Mouse (Mus musculus): ENCODE results near the gene Mutyh. TPM values are rescaled to one million over a fixed set of nuclear protein-coding genes. Genes with fewer than 3 reads are reported as not detected.

Mutyh gene
- polyA plus RNA-seq (2012; ENCODE audit: insufficient read depth, insufficient read length, missing spikeins): 2.0 and 4.9 TPM in 2 replicates

GRCm38 (mm10) chr4:116807197-116808129 lies at the start of gene Mutyh, which contains the start of gene Toe1:
Gene Mutyh, plus strand, starts transcription at chr4:116807723.
Gene Toe1, minus strand, starts transcription at chr4:116807640.
- TF ChIP-seq CTCF (IDR thresholded peaks at IDR 0.05; ENCODE audit: low read depth, low read length): no peak
- 0 out of 2 replicates have a peak, but pooled peaks have one; percentile 12 for TF ChIP-seq POLR2A (IDR thresholded peaks at IDR 0.05; ENCODE audit: borderline replicate concordance, low read depth, low read length)
- peaks cover 6% of the 10 kb centered on the region for H3K4me1 ChIP-seq (ENCODE audit: control insufficient read depth, insufficient read depth, low read length)
- H3K27ac ChIP-seq (ENCODE audit: insufficient read depth, low read depth, low read length): peak within 1 kb of the TSS; percentile 77
- H3K4me3 ChIP-seq (ENCODE audit: insufficient read depth, low read length): peak within 1 kb of the TSS; percentile 98

DNA sequence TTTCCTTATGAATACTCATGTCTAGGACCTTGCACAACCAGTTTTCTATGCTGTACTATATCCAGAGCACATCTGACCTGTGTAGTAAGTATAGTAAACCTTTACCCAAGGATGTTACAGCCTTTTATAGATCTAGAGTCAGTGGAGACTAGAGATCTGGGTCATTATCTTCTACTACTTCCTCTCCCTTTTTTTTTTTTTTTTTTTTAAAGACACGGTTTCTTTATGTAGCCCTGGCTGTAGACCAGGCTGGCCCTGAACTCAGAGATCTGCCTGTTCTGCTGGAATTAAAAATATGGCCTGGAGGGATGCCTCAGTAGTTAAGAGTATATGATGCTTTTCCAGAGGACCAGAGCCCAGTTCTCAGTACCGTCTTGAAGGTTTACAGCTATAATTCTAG lies 45.6 kb upstream of the Mutyh start:
- Histone ChIP-seq H3K4me3 (ENCODE audit: insufficient read depth, low read length) (no peak overlapping the region), H3K4me1 (ENCODE audit: control insufficient read depth, insufficient read depth, low read length) (no peaks in the 10 kb centered on the region), H3K27ac (ENCODE audit: insufficient read depth, low read depth, low read length) (no peak overlapping the region)
- TF ChIP-seq POLR2A (IDR thresholded peaks at IDR 0.05; ENCODE audit: borderline replicate concordance, low read depth, low read length): no peak
- TF ChIP-seq CTCF (IDR thresholded peaks at IDR 0.05; ENCODE audit: low read depth, low read length): no peak

GRCm38 (mm10) chr4:116764001-116764400 lies 43.5 kb upstream of the Mutyh start:
- Histone ChIP-seq H3K4me1 (ENCODE audit: control insufficient read depth, insufficient read depth, low read length) (no peaks in the 10 kb centered on the region; the same call in 1 of the 2 replicates), H3K4me3 (ENCODE audit: insufficient read depth, low read length) (no peak overlapping the region), H3K27ac (ENCODE audit: insufficient read depth, low read depth, low read length) (no peak overlapping the region)
- TF ChIP-seq POLR2A (IDR thresholded peaks at IDR 0.05; ENCODE audit: borderline replicate concordance, low read depth, low read length): no peak
- no peak for TF ChIP-seq CTCF (IDR thresholded peaks at IDR 0.05; ENCODE audit: low read depth, low read length)

DNA sequence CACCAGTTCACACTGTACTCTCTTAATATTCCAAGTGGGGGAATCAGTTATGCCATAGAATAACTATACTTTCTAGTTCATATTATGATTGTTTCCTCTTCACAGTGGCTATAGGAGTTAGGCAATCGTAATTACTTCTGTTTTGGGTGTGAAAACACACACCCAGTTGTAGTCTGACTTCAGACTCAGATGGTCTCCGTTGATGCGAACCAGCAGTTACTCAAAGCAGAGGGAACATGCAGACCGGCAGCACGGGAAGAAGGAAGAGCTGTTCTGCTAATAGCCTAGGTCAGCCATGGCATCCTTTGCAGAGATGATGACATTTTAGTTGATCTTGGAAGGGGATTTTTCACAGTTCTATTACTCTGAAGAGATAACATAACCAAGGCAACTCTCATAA lies 39.0 kb upstream of the Mutyh start:
- Histone ChIP-seq H3K4me1 (ENCODE audit: control insufficient read depth, insufficient read depth, low read length) (no peaks in the 10 kb centered on the region; the same call in 1 of the 2 replicates), H3K4me3 (ENCODE audit: insufficient read depth, low read length) (no peak overlapping the region), H3K27ac (ENCODE audit: insufficient read depth, low read depth, low read length) (no peak overlapping the region)
- no peak for TF ChIP-seq CTCF (IDR thresholded peaks at IDR 0.05; ENCODE audit: low read depth, low read length)
- TF ChIP-seq POLR2A (IDR thresholded peaks at IDR 0.05; ENCODE audit: borderline replicate concordance, low read depth, low read length): no peak

- no peak overlapping the region for H3K4me3 ChIP-seq (ENCODE audit: insufficient read depth, low read length)
- H3K4me1 ChIP-seq (ENCODE audit: control insufficient read depth, insufficient read depth, low read length): no peaks in the 10 kb centered on the region; the same call in 1 of the 2 replicates
- TF ChIP-seq CTCF (IDR thresholded peaks at IDR 0.05; ENCODE audit: low read depth, low read length) (no peak), POLR2A (IDR thresholded peaks at IDR 0.05; ENCODE audit: borderline replicate concordance, low read depth, low read length) (no peak)
- H3K27ac ChIP-seq (ENCODE audit: insufficient read depth, low read depth, low read length): no peak overlapping the region
Measured at GRCm38 (mm10) chr4:116769060-116769459, 38.5 kb upstream of the Mutyh start.

DNA sequence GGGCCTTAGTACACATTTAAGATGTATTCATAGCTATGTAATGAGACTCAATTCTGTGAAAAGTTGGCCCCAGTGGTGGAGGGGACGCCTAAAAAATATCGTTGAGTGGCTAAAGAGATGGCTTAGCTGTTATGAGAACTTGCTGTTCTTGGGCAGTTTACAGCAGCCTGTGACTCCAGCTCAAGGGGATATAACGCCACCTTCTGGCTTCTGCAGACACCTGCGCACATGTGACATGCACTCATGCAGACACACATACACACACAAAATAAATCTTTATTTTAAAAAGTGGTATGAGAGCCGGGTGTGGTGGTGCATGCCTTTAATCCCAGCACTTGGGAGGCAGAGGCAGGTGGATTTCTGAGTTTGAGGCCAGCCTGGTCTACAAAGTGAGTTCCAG lies 31.1 kb upstream of the Mutyh start:
- H3K4me3 ChIP-seq (ENCODE audit: insufficient read depth, low read length): no peak overlapping the region
- no peak for TF ChIP-seq CTCF (IDR thresholded peaks at IDR 0.05; ENCODE audit: low read depth, low read length)
- TF ChIP-seq POLR2A (IDR thresholded peaks at IDR 0.05; ENCODE audit: borderline replicate concordance, low read depth, low read length): no peak
- H3K4me1 ChIP-seq (ENCODE audit: control insufficient read depth, insufficient read depth, low read length): peaks cover 11% of the 10 kb centered on the region
- H3K27ac ChIP-seq (ENCODE audit: insufficient read depth, low read depth, low read length): no peak overlapping the region

DNA sequence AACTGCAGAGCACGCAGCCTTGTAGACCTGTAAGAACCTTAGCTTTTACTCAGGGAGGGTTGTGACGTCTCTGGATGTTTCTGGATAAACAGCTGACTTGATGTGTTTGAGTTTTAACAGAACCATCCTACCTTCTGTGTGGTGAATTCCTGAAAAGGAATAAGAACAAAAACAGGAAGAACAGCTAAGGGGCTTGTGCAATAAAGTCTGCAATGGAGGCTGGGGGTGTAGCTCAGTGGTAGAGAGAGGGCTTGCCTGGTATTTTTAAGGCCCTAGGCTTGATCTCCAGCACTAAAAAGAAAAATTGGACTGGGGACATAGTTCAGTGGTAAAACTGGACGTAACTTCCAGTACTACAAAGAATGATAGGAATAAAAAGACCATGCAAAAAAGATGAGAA lies 30.4 kb upstream of the Mutyh start:
- Histone ChIP-seq H3K27ac (ENCODE audit: insufficient read depth, low read depth, low read length) (no peak overlapping the region), H3K4me3 (ENCODE audit: insufficient read depth, low read length) (no peak overlapping the region), H3K4me1 (ENCODE audit: control insufficient read depth, insufficient read depth, low read length) (peaks cover 13% of the 10 kb centered on the region)
- no peak for TF ChIP-seq CTCF (IDR thresholded peaks at IDR 0.05; ENCODE audit: low read depth, low read length)
- TF ChIP-seq POLR2A (IDR thresholded peaks at IDR 0.05; ENCODE audit: borderline replicate concordance, low read depth, low read length): no peak

GRCm38 (mm10) chr4:116780541-116780940 lies 27.0 kb upstream of the Mutyh start:
- Histone ChIP-seq H3K27ac (ENCODE audit: insufficient read depth, low read depth, low read length) (no peak overlapping the region), H3K4me3 (ENCODE audit: insufficient read depth, low read length) (no peak overlapping the region), H3K4me1 (ENCODE audit: control insufficient read depth, insufficient read depth, low read length) (peaks cover 13% of the 10 kb centered on the region)
- TF ChIP-seq POLR2A (IDR thresholded peaks at IDR 0.05; ENCODE audit: borderline replicate concordance, low read depth, low read length) (no peak), CTCF (IDR thresholded peaks at IDR 0.05; ENCODE audit: low read depth, low read length) (no peak)

- no peak overlapping the region for H3K27ac ChIP-seq (ENCODE audit: insufficient read depth, low read depth, low read length)
- peaks cover 13% of the 10 kb centered on the region for H3K4me1 ChIP-seq (ENCODE audit: control insufficient read depth, insufficient read depth, low read length)
- no peak for TF ChIP-seq POLR2A (IDR thresholded peaks at IDR 0.05; ENCODE audit: borderline replicate concordance, low read depth, low read length)
- no peak for TF ChIP-seq CTCF (IDR thresholded peaks at IDR 0.05; ENCODE audit: low read depth, low read length)
- H3K4me3 ChIP-seq (ENCODE audit: insufficient read depth, low read length): no peak overlapping the region
Measured at GRCm38 (mm10) chr4:116781366-116781765, 26.2 kb upstream of the Mutyh start.

- H3K27ac ChIP-seq (ENCODE audit: insufficient read depth, low read depth, low read length): no peak overlapping the region
- H3K4me1 ChIP-seq (ENCODE audit: control insufficient read depth, insufficient read depth, low read length): peaks cover 10% of the 10 kb centered on the region
- TF ChIP-seq POLR2A (IDR thresholded peaks at IDR 0.05; ENCODE audit: borderline replicate concordance, low read depth, low read length) (no peak), CTCF (IDR thresholded peaks at IDR 0.05; ENCODE audit: low read depth, low read length) (no peak)
- H3K4me3 ChIP-seq (ENCODE audit: insufficient read depth, low read length): no peak overlapping the region
Measured at GRCm38 (mm10) chr4:116782171-116782570, 25.4 kb upstream of the Mutyh start.
